Mouse (Mus musculus) ES-CJ7 (cell line): ENCODE measurements around the gene Olfr522.

Experiments
- DNase-seq: peaks from one replicate; pipeline ENCODE4 v3.0.0; 2011; ENCODE audit warnings: low read depth, low spot score

The Olfr522 gene

GRCm38 (mm10) chr7:140115583-140116328, 48.8 kb downstream of the Olfr522 start, which contains the start of gene Paox:
Gene Paox, plus strand, starts transcription at chr7:140115799.
- DNase-seq: peak; percentile 82

- DNase-seq: no peak
Observed at GRCm38 (mm10) chr7:140111943-140112342, 52.6 kb downstream of the Olfr522 start.
